Mouse (Mus musculus): ENCODE measurements around the gene Alpi. TPM values are rescaled to one million over a fixed set of nuclear protein-coding genes. Genes with fewer than 3 reads are reported as not detected.

Alpi gene
- polyA plus RNA-seq, 1 experiment from 2014 or later = 39.8 TPM

GRCm38 (mm10) chr1:87050072-87050471 lies 51.3 kb downstream of the Alpi start:
- no peak overlapping the region for H3K9ac ChIP-seq (ENCODE audit: low read length)
- no peak overlapping the region for H3K27ac ChIP-seq (ENCODE audit: low read length)
- H3K27me3 ChIP-seq (ENCODE audit: control insufficient read depth, insufficient read depth, low read length) = no peaks in the 10 kb centered on the region
- no peak for ATAC-seq (ENCODE audit: insufficient read depth, low FRiP score)
- H3K4me2 ChIP-seq (ENCODE audit: low read depth, low read length) = no peak overlapping the region
- no peaks in the 10 kb centered on the region for H3K36me3 ChIP-seq (ENCODE audit: control insufficient read depth, insufficient read depth, low read length)
- H3K4me3 ChIP-seq (replicated peaks; ENCODE audit: low read length) = no peak overlapping the region
- H3K9me3 ChIP-seq (replicated peaks; ENCODE audit: control insufficient read depth, low read length) = no peaks in the 10 kb centered on the region
- H3K4me1 ChIP-seq (ENCODE audit: control insufficient read depth, insufficient read depth, low read length) = no peaks in the 10 kb centered on the region
- WGBS = 74% methylated on average over 3 of the region's 3 CpGs

Other genes starting within 250 kb of the Alpi start
- not detected in 2 replicates for gene Alppl2, start 11.7 kb downstream of the Alpi start, polyA plus RNA-seq (2015; fragmentation: Nextera tagmentation; extraction: Ambion mirVana)
- gene Akp3, start 23.4 kb upstream of the Alpi start, polyA plus RNA-seq (2015; fragmentation: Nextera tagmentation; extraction: Ambion mirVana) = 0.08 TPM in 1 of 2 replicates, not detected in the other
- gene Ecel1, start 54.9 kb upstream of the Alpi start, polyA plus RNA-seq (2015; fragmentation: Nextera tagmentation; extraction: Ambion mirVana) = 3.0 and 5.7 TPM in 2 replicates
- not detected in 2 replicates for gene Prss56, start 81.7 kb upstream of the Alpi start, polyA plus RNA-seq (2015; fragmentation: Nextera tagmentation; extraction: Ambion mirVana)
- 0.10 and 2.0 TPM in 2 replicates for gene Chrnd, start 89.0 kb upstream of the Alpi start, polyA plus RNA-seq (2015; fragmentation: Nextera tagmentation; extraction: Ambion mirVana)
- gene Chrng, start 103.1 kb upstream of the Alpi start, polyA plus RNA-seq (2015; fragmentation: Nextera tagmentation; extraction: Ambion mirVana) = 0.16 and 5.7 TPM in 2 replicates
- gene Eif4e2, start 112.3 kb upstream of the Alpi start, polyA plus RNA-seq (2015; fragmentation: Nextera tagmentation; extraction: Ambion mirVana) = 147 and 150 TPM in 2 replicates
- 0.46 and 0.54 TPM in 2 replicates for gene Efhd1, start 162.8 kb upstream of the Alpi start, polyA plus RNA-seq (2015; fragmentation: Nextera tagmentation; extraction: Ambion mirVana)
- gene Gigyf2, start 225.4 kb upstream of the Alpi start, polyA plus RNA-seq (2015; fragmentation: Nextera tagmentation; extraction: Ambion mirVana) = 43.1 and 47.0 TPM in 2 replicates